Mouse (Mus musculus) left cerebral cortex, postnatal 4 days (tissue): ENCODE measurements around the gene Tpt1. TPM values are rescaled to one million over a fixed set of nuclear protein-coding genes. Genes with fewer than 3 reads are reported as not detected.
"Not testable (repeated sequence)": the region's sequence is repeated elsewhere in the genome, so short reads cannot be mapped to it uniquely, and the experiment has no call there.

Experiments used
- DNase-seq: peaks from one replicate; pipeline ENCODE4 v3.0.0-alpha.2; 2022
- intact Hi-C: fragments of 180-260 bp; cut with DNase I; formaldehyde crosslinking; loops from one replicate; pipeline ENCODE4 v1.15.1; 2025
- total RNA-seq, 2 experiments: library from RNA; stranded (reverse); gene quantifications; 2 replicates each; pipeline ENCODE4 v1.2.3; 2021

Tpt1 gene
- 1,000 to 10,000 TPM; 1,734 to 1,903 TPM for total RNA-seq

GRCm38 (mm10) chr14:75844867-75845697 is at the start of gene Tpt1:
Gene Tpt1 (plus strand): TSS chr14:75845093.
- intact Hi-C loops, result no loop called here
- peak; percentile 99 for DNase-seq

- intact Hi-C loops, result no loop called here
- DNase-seq, result no peak
Measured at GRCm38 (mm10) chr14:75795918-75796317, 49.0 kb upstream of the Tpt1 start.

GRCm38 (mm10) chr14:75797769-75798386 is 47.0 kb upstream of the Tpt1 start:
- no peak for DNase-seq
- intact Hi-C loops, result no loop called here

GRCm38 (mm10) chr14:75807800-75808199 is 37.1 kb upstream of the Tpt1 start:
- DNase-seq, result no peak
- intact Hi-C loops, result no loop called here

GRCm38 (mm10) chr14:75809931-75810330 is 35.0 kb upstream of the Tpt1 start:
- intact Hi-C loops, result no loop called here
- DNase-seq, result no peak

- no peak for DNase-seq
- intact Hi-C loops, result no loop called here
Measured at GRCm38 (mm10) chr14:75818528-75818927, 26.4 kb upstream of the Tpt1 start.

- intact Hi-C loops, result no loop called here
- no peak for DNase-seq
Measured at GRCm38 (mm10) chr14:75819341-75819740, 25.6 kb upstream of the Tpt1 start.

GRCm38 (mm10) chr14:75820007-75820406 is 24.9 kb upstream of the Tpt1 start:
- intact Hi-C loops, result no loop called here
- DNase-seq, result no peak

- DNase-seq, result no peak
- intact Hi-C loops, result loop anchor here (5.0 kb wide), 1 partner anchor 40 kb away; the partner anchor contains the start of gene Slc25a30
Measured at GRCm38 (mm10) chr14:75826851-75827410, 18.0 kb upstream of the Tpt1 start.

- DNase-seq, result no peak
- intact Hi-C loops, result loop anchor here (5.0 kb wide), 1 partner anchor 41 kb away; the partner anchor contains the start of gene Slc25a30
Measured at GRCm38 (mm10) chr14:75828221-75828620, 16.7 kb upstream of the Tpt1 start.

- DNase-seq, result peak; percentile 86
- intact Hi-C loops, result loop anchor here (5.0 kb wide), 1 partner anchor 42 kb away; the partner anchor contains the start of gene Slc25a30
Measured at GRCm38 (mm10) chr14:75828866-75829806, 15.8 kb upstream of the Tpt1 start.

GRCm38 (mm10) chr14:75829817-75830216 is 15.1 kb upstream of the Tpt1 start:
- intact Hi-C loops, result loop anchor here (5.0 kb wide), 1 partner anchor 43 kb away; the partner anchor contains the start of gene Slc25a30
- DNase-seq, result not testable (repeated sequence)

GRCm38 (mm10) chr14:75832031-75832430 is 12.9 kb upstream of the Tpt1 start:
- intact Hi-C loops, result no loop called here

GRCm38 (mm10) chr14:75832982-75833381 is 11.9 kb upstream of the Tpt1 start:
- intact Hi-C loops, result no loop called here
- no peak for DNase-seq

More at GRCm38 (mm10) chr14:75832031-75832430, 12.9 kb upstream of the Tpt1 start:
- no peak for DNase-seq

- intact Hi-C loops, result no loop called here
- DNase-seq, result no peak
Measured at GRCm38 (mm10) chr14:75833546-75834250, 11.2 kb upstream of the Tpt1 start.

- peak; percentile 27 for DNase-seq
- intact Hi-C loops, result no loop called here
Measured at GRCm38 (mm10) chr14:75834251-75834738, 10.6 kb upstream of the Tpt1 start.

GRCm38 (mm10) chr14:75834739-75835381 is 10.0 kb upstream of the Tpt1 start:
- DNase-seq, result peak; percentile 32
- intact Hi-C loops, result no loop called here

- DNase-seq, result no peak
- intact Hi-C loops, result no loop called here
Measured at GRCm38 (mm10) chr14:75836579-75836978, 8.3 kb upstream of the Tpt1 start.
